Mouse (Mus musculus) layer of hippocampus, adult 2 months (tissue): Measurements from ENCODE around the gene Pwwp2a. TPM values are rescaled to one million over a fixed set of nuclear protein-coding genes. Genes with fewer than 3 reads are reported as not detected.

Experiments
- DNase-seq, 2 experiments: peaks; one replicate each; pipeline ENCODE4 v3.0.0; 2022; ENCODE audit warnings: low spot score in 2 of 2
- H3K27ac ChIP-seq: fragments of 200-600 bp; 2 replicates; pipeline ENCODE4 v1.8.1; 2022
- H3K4me3 ChIP-seq: fragments of 200-600 bp; 2 replicates; pipeline ENCODE4 v1.8.1; 2022; ENCODE audit warnings: mild to moderate bottlenecking
- CTCF ChIP-seq: fragments of 200-600 bp; conservative IDR thresholded peaks from 2 replicates; pipeline ENCODE4 v1.8.1; 2022; ENCODE audit warnings: antibody characterized with exemption, mild to moderate bottlenecking, moderate library complexity
- total RNA-seq, 2 experiments: library from RNA; stranded (reverse); gene quantifications; 2 replicates each; pipeline ENCODE4 v1.2.3; 2021

Gene Pwwp2a
- total RNA-seq, 2 experiments from 2014 or later: 72.4 to 77.3 TPM

- Histone ChIP-seq H3K4me3 (peak within 1 kb of the TSS; percentile 93), H3K27ac (peak within 1 kb of the TSS; percentile 85)
- DNase-seq: peak; percentile 97 to 98
- no peak for TF ChIP-seq CTCF
Measured at GRCm38 (mm10) chr11:43747233-43748226, 65.7 kb downstream of the Pwwp2a start, which contains the start of gene Ttc1. Ttc1 (minus strand) TSS chr11:43748008.

DNA sequence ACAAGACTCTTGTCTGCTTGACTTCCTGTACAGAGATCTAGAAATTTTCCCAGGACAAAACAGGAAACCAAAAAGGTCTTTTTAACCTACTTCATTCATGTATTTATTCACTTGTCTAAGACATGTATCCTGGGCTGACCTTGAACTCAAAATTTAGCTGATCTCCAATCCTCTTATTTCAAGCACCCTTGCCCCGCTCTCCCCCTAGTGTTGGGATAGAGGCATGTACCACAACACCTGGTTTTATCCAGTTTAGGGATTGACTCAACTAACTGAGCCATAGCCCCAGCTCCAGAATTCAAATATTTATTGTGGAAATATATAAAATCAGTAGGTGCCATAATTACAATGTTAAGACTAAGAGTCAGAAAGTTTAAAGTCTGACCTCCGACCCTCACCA is 69.7 kb downstream of the Pwwp2a start:
- DNase-seq: no peak
- peak; percentile 57 for TF ChIP-seq CTCF
- Histone ChIP-seq H3K4me3 (no peak overlapping the region), H3K27ac (no peak overlapping the region)

DNA sequence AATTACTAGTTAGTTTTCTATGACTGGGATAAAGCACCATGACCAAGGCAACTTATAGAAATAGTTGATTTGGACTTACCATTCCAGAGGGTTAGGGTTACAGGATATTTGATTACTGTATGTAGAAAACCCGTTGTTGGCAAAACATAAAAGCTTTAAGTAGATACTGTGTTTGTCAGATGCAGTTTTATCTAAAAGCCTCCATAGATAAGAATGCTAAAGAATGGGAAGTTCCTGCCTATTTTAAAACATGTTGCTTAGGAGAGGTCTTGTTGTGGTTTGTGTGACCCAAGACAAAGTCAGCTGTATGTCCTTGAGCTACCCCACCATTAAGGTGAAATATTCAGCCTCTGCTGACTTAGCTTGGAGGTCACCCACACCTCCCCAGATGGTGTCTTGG is 72.8 kb downstream of the Pwwp2a start:
- H3K27ac ChIP-seq: no peak overlapping the region
- no peak for TF ChIP-seq CTCF
- no peak for DNase-seq
- no peak overlapping the region for H3K4me3 ChIP-seq

DNA sequence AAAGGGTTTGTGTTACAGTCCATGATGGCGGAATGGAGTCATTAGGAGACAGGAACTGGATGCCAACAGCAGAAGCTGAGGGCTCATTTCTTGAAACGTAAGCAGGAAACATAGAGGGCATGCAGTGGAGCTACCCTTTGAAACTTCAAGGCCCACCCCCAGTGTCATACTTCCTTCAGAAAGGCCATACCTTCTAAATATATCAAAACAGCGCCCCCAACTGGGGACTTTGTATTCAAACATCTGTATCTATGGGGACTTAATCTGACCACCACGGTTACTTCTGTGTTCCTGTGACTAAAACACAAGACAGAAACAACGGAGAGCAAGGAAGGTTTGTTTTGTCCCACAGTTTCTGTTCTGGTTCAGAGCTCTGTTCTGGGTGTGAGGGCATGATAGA is 73.6 kb downstream of the Pwwp2a start:
- no peak overlapping the region for H3K27ac ChIP-seq
- H3K4me3 ChIP-seq: no peak overlapping the region
- peak; percentile 25 for TF ChIP-seq CTCF
- no peak for DNase-seq

GRCm38 (mm10) chr11:43758436-43758835 is 76.6 kb downstream of the Pwwp2a start:
- DNase-seq: no peak
- no peak overlapping the region for H3K4me3 ChIP-seq
- H3K27ac ChIP-seq: no peak overlapping the region
- no peak for TF ChIP-seq CTCF

DNA sequence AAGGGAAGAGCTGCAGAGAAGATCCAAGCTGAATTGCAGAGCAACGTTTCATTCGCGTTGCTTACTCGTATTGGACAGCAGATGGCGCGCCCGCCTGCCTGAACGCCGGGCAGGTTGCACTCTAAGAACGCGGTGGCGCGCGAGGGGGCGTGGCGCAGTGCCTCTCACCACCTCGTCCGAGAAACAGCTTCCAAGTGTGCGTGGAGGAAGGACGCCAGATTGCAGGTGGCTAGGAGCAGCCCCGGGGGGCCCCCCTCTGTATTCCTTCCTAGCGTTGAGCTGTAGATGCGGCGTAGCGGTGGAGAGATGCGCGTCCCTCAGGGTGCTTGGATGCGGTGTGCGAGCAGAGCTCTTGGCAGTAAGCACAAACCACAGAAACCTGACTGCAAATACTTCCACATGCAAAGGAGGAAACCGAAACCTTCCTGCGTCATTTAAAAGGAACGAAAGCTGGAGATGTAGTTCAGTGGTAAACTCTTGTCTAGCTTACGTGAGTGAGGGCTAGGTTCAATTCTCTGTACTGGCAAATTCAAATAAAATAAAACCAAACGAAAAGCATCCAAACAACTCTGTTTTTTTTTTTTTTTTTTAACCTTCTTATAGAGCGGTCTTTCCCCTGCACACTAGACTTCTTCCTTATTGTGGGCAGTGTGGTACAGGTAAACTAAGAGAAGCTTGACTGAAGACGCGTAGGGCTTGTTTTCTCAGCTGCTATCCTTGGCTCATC is 85.3 kb downstream of the Pwwp2a start:
- peak; percentile 88 for TF ChIP-seq CTCF
- DNase-seq: peak; percentile 61 to 75
- peak overlapping the region; percentile 52 for H3K4me3 ChIP-seq
- no peak overlapping the region for H3K27ac ChIP-seq

DNA sequence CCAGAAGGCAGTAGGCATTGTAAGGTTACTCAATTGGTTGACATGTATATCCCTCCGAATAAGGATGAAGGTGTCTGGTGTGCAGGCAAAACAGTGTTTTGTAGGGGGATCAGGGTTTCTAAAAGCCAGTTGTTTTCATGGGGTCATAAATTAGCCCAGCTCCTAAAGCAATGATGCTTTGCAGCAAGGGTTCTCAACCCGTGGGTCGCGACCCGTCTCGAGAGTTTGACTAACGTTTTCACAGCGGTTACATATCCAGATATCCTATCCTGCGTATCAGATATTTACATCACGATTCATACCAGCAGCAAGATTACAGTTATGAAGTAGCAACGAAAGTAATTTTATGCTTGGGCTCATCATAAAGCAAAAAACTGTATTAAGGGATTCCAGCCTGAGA is 86.0 kb downstream of the Pwwp2a start:
- no peak for TF ChIP-seq CTCF
- H3K4me3 ChIP-seq: no peak overlapping the region
- H3K27ac ChIP-seq: no peak overlapping the region
- no peak for DNase-seq

DNA sequence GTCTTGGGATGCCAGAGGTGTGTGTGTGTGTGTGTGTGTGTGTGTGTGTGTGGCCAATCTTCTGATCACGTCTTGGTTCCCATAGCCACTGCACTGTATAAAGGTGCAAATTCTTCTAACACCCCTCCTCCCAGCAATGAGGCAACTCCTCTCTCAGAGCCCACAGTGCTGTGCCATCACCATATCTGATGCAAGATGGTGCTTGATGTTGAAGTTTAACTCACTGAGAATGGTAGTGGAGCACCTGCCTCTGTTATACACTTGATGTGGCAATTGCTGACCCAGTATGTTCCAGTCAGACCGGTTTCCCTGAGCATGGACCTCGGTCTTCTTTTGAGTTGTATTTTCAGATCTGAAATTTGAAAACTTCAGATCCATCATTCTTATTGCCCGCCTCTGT is 88.3 kb downstream of the Pwwp2a start:
- no peak for TF ChIP-seq CTCF
- Histone ChIP-seq H3K27ac (no peak overlapping the region), H3K4me3 (no peak overlapping the region)
- DNase-seq: no peak

Other genes with a start within 250 kb of the Pwwp2a start
- 10 to 100 TPM; 54.2 to 54.9 TPM for gene Slu7, start 248.3 kb upstream of the Pwwp2a start, total RNA-seq
- 1 to 10 TPM; 1.3 to 1.4 TPM for gene C1qtnf2, start 207.7 kb upstream of the Pwwp2a start, total RNA-seq
- gene Ccnjl, start 153.2 kb upstream of the Pwwp2a start, total RNA-seq: 10 to 100 TPM; 10.8 to 15.5 TPM
- gene 4933415A04Rik, start 95.0 kb upstream of the Pwwp2a start, total RNA-seq: 1 to 10 TPM; 1.9 to 2.4 TPM
- gene Fabp6, start 80.5 kb upstream of the Pwwp2a start, total RNA-seq: not detected
- gene Ttc1, start 66.0 kb downstream of the Pwwp2a start, total RNA-seq: 10 to 100 TPM; 55.1 to 58.2 TPM
- 1 to 10 TPM; 3.3 to 3.8 TPM for gene Adra1b, start 219.2 kb downstream of the Pwwp2a start, total RNA-seq